Mouse (Mus musculus): ENCODE data around the gene Hist1h1c. TPM values are rescaled to one million over a fixed set of nuclear protein-coding genes. Genes with fewer than 3 reads are reported as not detected.

The Hist1h1c gene
- total and polyA plus RNA-seq, 3 experiments = 10.5 to 623 (median 514) TPM

- DNase-seq (ENCODE audit: low spot score) (no peak), ATAC-seq (ENCODE audit: extremely low read depth, insufficient number of reproducible peaks, low FRiP score, poor library complexity, severe bottlenecking) (no peak)
- Histone ChIP-seq H3K4me3 (ENCODE audit: low read depth, low read length) (peak overlapping the region; percentile 58; the same call in 1 of the 2 replicates), H3K9me3 (replicated peaks) (no peaks in the 10 kb centered on the region), H3K36me3 (replicated peaks) (no peaks in the 10 kb centered on the region), H3K4me1 (ENCODE audit: insufficient read depth, low read depth, low read length) (peaks cover 30% of the 10 kb centered on the region), H3K27me3 (ENCODE audit: insufficient read depth, low read length) (no peaks in the 10 kb centered on the region)
- peak; percentile 80 for TF ChIP-seq POLR2AphosphoS5 (IDR thresholded peaks at IDR 0.05; ENCODE audit: insufficient replicate concordance, low read depth, low read length)
- no peak for TF ChIP-seq CTCF (IDR thresholded peaks at IDR 0.05; ENCODE audit: low read depth, low read length)
Observed at GRCm38 (mm10) chr13:23752742-23753172, 14.1 kb downstream of the Hist1h1c start.

GRCm38 (mm10) chr13:23753314-23754078 lies 14.9 kb downstream of the Hist1h1c start:
- H3K4me3 ChIP-seq (ENCODE audit: low read depth, low read length) = no peak overlapping the region
- peaks cover 30% of the 10 kb centered on the region for H3K4me1 ChIP-seq (ENCODE audit: insufficient read depth, low read depth, low read length)

GRCm38 (mm10) chr13:23755000-23755399 lies 16.4 kb downstream of the Hist1h1c start:
- DNase-seq (ENCODE audit: low spot score) (no peak), ATAC-seq (ENCODE audit: extremely low read depth, insufficient number of reproducible peaks, low FRiP score, poor library complexity, severe bottlenecking) (no peak)

More at GRCm38 (mm10) chr13:23753314-23754078, 14.9 kb downstream of the Hist1h1c start:
- TF ChIP-seq POLR2AphosphoS5 (IDR thresholded peaks at IDR 0.05; ENCODE audit: insufficient replicate concordance, low read depth, low read length) (peak; percentile 93; the same call in 1 of the 2 replicates), TAL1 (conservative IDR thresholded peaks at IDR 0.05; ENCODE audit: low read depth, low read length) (no peak), GATA1 (IDR thresholded peaks at IDR 0.05; ENCODE audit: borderline replicate concordance, low read length) (no peak), CTCF (IDR thresholded peaks at IDR 0.05; ENCODE audit: low read depth, low read length) (no peak)
- Histone ChIP-seq H3K27me3 (ENCODE audit: insufficient read depth, low read length) (no peaks in the 10 kb centered on the region), H3K9me3 (replicated peaks) (no peaks in the 10 kb centered on the region), H3K36me3 (replicated peaks) (no peaks in the 10 kb centered on the region)
- ATAC-seq (ENCODE audit: extremely low read depth, insufficient number of reproducible peaks, low FRiP score, poor library complexity, severe bottlenecking) = no peak
- DNase-seq (ENCODE audit: low spot score) = no peak

GRCm38 (mm10) chr13:23756790-23757189 lies 18.2 kb downstream of the Hist1h1c start, which contains the start of gene Hist1h4b:
Hist1h4b (plus strand) TSS chr13:23757013.
- DNase-seq (ENCODE audit: low spot score) = peak; percentile 48
- Histone ChIP-seq H3K4me3 (ENCODE audit: low read depth, low read length) (peak within 1 kb of the TSS; percentile 63; the same call in 1 of the 2 replicates), H3K4me1 (ENCODE audit: insufficient read depth, low read depth, low read length) (peaks cover 33% of the 10 kb centered on the region), H3K9me3 (replicated peaks) (no peaks in the 10 kb centered on the region), H3K27me3 (ENCODE audit: insufficient read depth, low read length) (no peaks in the 10 kb centered on the region), H3K36me3 (replicated peaks) (no peaks in the 10 kb centered on the region)
- TF ChIP-seq GATA2 (IDR thresholded peaks at IDR 0.05; ENCODE audit: borderline replicate concordance, low read depth, low read length) (no peak), POLR2AphosphoS5 (IDR thresholded peaks at IDR 0.05; ENCODE audit: insufficient replicate concordance, low read depth, low read length) (0 out of 2 replicates have a peak, but pooled peaks have one; percentile 96)
- no peak for ATAC-seq (ENCODE audit: extremely low read depth, insufficient number of reproducible peaks, low FRiP score, poor library complexity, severe bottlenecking)

More at GRCm38 (mm10) chr13:23755000-23755399, 16.4 kb downstream of the Hist1h1c start:
- no peak for TF ChIP-seq POLR2AphosphoS5 (IDR thresholded peaks at IDR 0.05; ENCODE audit: insufficient replicate concordance, low read depth, low read length)
- TF ChIP-seq TAL1 (conservative IDR thresholded peaks at IDR 0.05; ENCODE audit: low read depth, low read length) = no peak
- TF ChIP-seq GATA1 (IDR thresholded peaks at IDR 0.05; ENCODE audit: borderline replicate concordance, low read length) = no peak
- TF ChIP-seq GATA2 (IDR thresholded peaks at IDR 0.05; ENCODE audit: borderline replicate concordance, low read depth, low read length) = no peak
- H3K4me3 ChIP-seq (ENCODE audit: low read depth, low read length) = no peak overlapping the region
- H3K9me3 ChIP-seq (replicated peaks) = no peaks in the 10 kb centered on the region
- no peaks in the 10 kb centered on the region for H3K27me3 ChIP-seq (ENCODE audit: insufficient read depth, low read length)
- H3K36me3 ChIP-seq (replicated peaks) = no peaks in the 10 kb centered on the region
- peaks cover 27% of the 10 kb centered on the region for H3K4me1 ChIP-seq (ENCODE audit: insufficient read depth, low read depth, low read length)

- Histone ChIP-seq H3K4me1 (ENCODE audit: insufficient read depth, low read depth, low read length) (peaks cover 33% of the 10 kb centered on the region), H3K36me3 (replicated peaks) (no peaks in the 10 kb centered on the region), H3K9me3 (replicated peaks) (no peaks in the 10 kb centered on the region), H3K4me3 (ENCODE audit: low read depth, low read length) (peak overlapping the region; percentile 63; the same call in 1 of the 2 replicates), H3K27me3 (ENCODE audit: insufficient read depth, low read length) (no peaks in the 10 kb centered on the region)
- ATAC-seq (ENCODE audit: extremely low read depth, insufficient number of reproducible peaks, low FRiP score, poor library complexity, severe bottlenecking) = no peak
- DNase-seq (ENCODE audit: low spot score) = no peak
- TF ChIP-seq GATA2 (IDR thresholded peaks at IDR 0.05; ENCODE audit: borderline replicate concordance, low read depth, low read length) (no peak), POLR2AphosphoS5 (IDR thresholded peaks at IDR 0.05; ENCODE audit: insufficient replicate concordance, low read depth, low read length) (peak; percentile 92)
Observed at GRCm38 (mm10) chr13:23757211-23757773, 18.7 kb downstream of the Hist1h1c start.

- no peak overlapping the region; the same call in 1 of the 2 replicates for H3K4me3 ChIP-seq (ENCODE audit: low read depth, low read length)
- DNase-seq (ENCODE audit: low spot score) (no peak), ATAC-seq (ENCODE audit: extremely low read depth, insufficient number of reproducible peaks, low FRiP score, poor library complexity, severe bottlenecking) (no peak)
- TF ChIP-seq CTCF (IDR thresholded peaks at IDR 0.05; ENCODE audit: low read depth, low read length) (no peak), POLR2AphosphoS5 (IDR thresholded peaks at IDR 0.05; ENCODE audit: insufficient replicate concordance, low read depth, low read length) (peak; percentile 87; the same call in 1 of the 2 replicates)
- H3K36me3 ChIP-seq (replicated peaks) = no peaks in the 10 kb centered on the region
- no peaks in the 10 kb centered on the region for H3K27me3 ChIP-seq (ENCODE audit: insufficient read depth, low read length)
- H3K9me3 ChIP-seq (replicated peaks) = no peaks in the 10 kb centered on the region
- H3K4me1 ChIP-seq (ENCODE audit: insufficient read depth, low read depth, low read length) = peaks cover 35% of the 10 kb centered on the region
Observed at GRCm38 (mm10) chr13:23757921-23758320, 19.3 kb downstream of the Hist1h1c start.

Data from G1E (cell line).